Mouse (Mus musculus) brain, adult 2 months (tissue): ENCODE data around the gene Fbl.
"Not testable (repeated sequence)": the region's sequence is repeated elsewhere in the genome, so short reads cannot be mapped to it uniquely, and the experiment has no call there.

Experiments used
- DNase-seq: peaks from one replicate; pipeline ENCODE4 v3.0.0; 2011; ENCODE audit warnings: low read depth, low spot score

The Fbl gene

GRCm38 (mm10) chr7:28169489-28170422 lies at the start of gene Fbl:
TSS of gene Fbl (plus strand) at chr7:28169710.
- peak; percentile 97 for DNase-seq

- DNase-seq, result no peak
Measured at GRCm38 (mm10) chr7:28129166-28129565, 40.3 kb upstream of the Fbl start, which contains the start of gene 9530053A07Rik. TSS of gene 9530053A07Rik (plus strand) at chr7:28129466.

- peak; percentile 60 for DNase-seq
Measured at GRCm38 (mm10) chr7:28137613-28138012, 31.9 kb upstream of the Fbl start.

GRCm38 (mm10) chr7:28148263-28148662 lies 21.2 kb upstream of the Fbl start:
- DNase-seq, result peak; percentile 74

- no peak for DNase-seq
Measured at GRCm38 (mm10) chr7:28149841-28150240, 19.7 kb upstream of the Fbl start.

- peak; percentile 32 for DNase-seq
Measured at GRCm38 (mm10) chr7:28151584-28152221, 17.8 kb upstream of the Fbl start.

GRCm38 (mm10) chr7:28153595-28153994 lies 15.9 kb upstream of the Fbl start:
- DNase-seq, result not testable (repeated sequence)

- no peak for DNase-seq
Measured at GRCm38 (mm10) chr7:28159292-28159691, 10.2 kb upstream of the Fbl start.

- no peak for DNase-seq
Measured at GRCm38 (mm10) chr7:28159893-28160292, 9.6 kb upstream of the Fbl start.

GRCm38 (mm10) chr7:28161163-28161749 lies 8.3 kb upstream of the Fbl start:
- no peak for DNase-seq

- no peak for DNase-seq
Measured at GRCm38 (mm10) chr7:28165406-28165805, 4.1 kb upstream of the Fbl start.

- peak; percentile 75 for DNase-seq
Measured at GRCm38 (mm10) chr7:28168320-28169115, 992 bp upstream of the Fbl start.

- DNase-seq, result peak; percentile 17
Measured at GRCm38 (mm10) chr7:28175358-28175757, 5.8 kb downstream of the Fbl start.

GRCm38 (mm10) chr7:28179228-28179627 lies 9.7 kb downstream of the Fbl start, which contains the start of gene Dyrk1b:
TSS of gene Dyrk1b (plus strand) at chr7:28179469.
- DNase-seq, result peak; percentile 99

GRCm38 (mm10) chr7:28179741-28180377 lies 10.3 kb downstream of the Fbl start:
- peak; percentile 98 for DNase-seq

- DNase-seq, result no peak
Measured at GRCm38 (mm10) chr7:28180890-28181289, 11.4 kb downstream of the Fbl start.

GRCm38 (mm10) chr7:28181376-28181775 lies 11.9 kb downstream of the Fbl start:
- no peak for DNase-seq

GRCm38 (mm10) chr7:28182320-28182719 lies 12.8 kb downstream of the Fbl start:
- DNase-seq, result no peak

GRCm38 (mm10) chr7:28185884-28186283 lies 16.4 kb downstream of the Fbl start:
- DNase-seq, result no peak

GRCm38 (mm10) chr7:28186631-28187030 lies 17.1 kb downstream of the Fbl start:
- DNase-seq, result no peak

GRCm38 (mm10) chr7:28191489-28191888 lies 22.0 kb downstream of the Fbl start:
- DNase-seq, result no peak
